Mouse (Mus musculus) liver, embryonic 14.5 days (tissue): ENCODE data around the gene Mtmr10. TPM values are rescaled to one million over a fixed set of nuclear protein-coding genes. Genes with fewer than 3 reads are reported as not detected.

Experiments used
- ATAC-seq: fragments of 200-750 bp; cut with Nextera tagmentation; 2 replicates; pipeline ENCODE4 v1.8.0; 2017; ENCODE audit warnings: moderate number of reproducible peaks, mild to moderate bottlenecking, moderate library complexity; ENCODE audit not compliant: insufficient read depth
- DNase-seq, 3 experiments: peaks; one replicate each; pipeline ENCODE4 v3.0.0-alpha.2; 2012 to 2013; ENCODE audit warnings: low read depth in 3 of 3, low spot score in 3 of 3
- H3K27ac ChIP-seq: fragments of 300-500 bp; sonication (generic); 2 replicates; pipeline ENCODE4 v1.5.1; 2014; ENCODE audit warnings: moderate library complexity, mild to moderate bottlenecking, control low read depth, inconsistent platforms
- H3K27me3 ChIP-seq: fragments of 300-500 bp; sonication (generic); 2 replicates; pipeline ENCODE4 v1.6.1; 2014; ENCODE audit warnings: mild to moderate bottlenecking, low read length, moderate library complexity; ENCODE audit not compliant: control insufficient read depth, insufficient read depth
- H3K36me3 ChIP-seq: fragments of 300-500 bp; sonication (generic); replicated peaks from 2 replicates; pipeline ENCODE4 v1.6.1; 2014; ENCODE audit warnings: low read depth; ENCODE audit not compliant: control insufficient read depth, insufficient read depth
- H3K4me1 ChIP-seq, 2 experiments: fragments of 200-500 bp in 1 of 2; fragments of 300-500 bp in 1 of 2; sonication (generic) in 1 of 2; replicated peaks; 2 replicates each; pipeline ENCODE4 v1.6.1; 2012 to 2014; ENCODE audit warnings: antibody characterized with exemption in 1 of 2, inconsistent platforms in 1 of 2, low read length in 1 of 2; ENCODE audit not compliant: control insufficient read depth in 2 of 2, insufficient read depth in 2 of 2
- H3K4me2 ChIP-seq: fragments of 300-500 bp; sonication (generic); 2 replicates; pipeline ENCODE4 v1.6.1; 2014; ENCODE audit warnings: low read depth, mild to moderate bottlenecking, control low read depth, moderate library complexity
- H3K4me3 ChIP-seq, 2 experiments: fragments of 200-500 bp in 1 of 2; fragments of 300-500 bp in 1 of 2; sonication (generic) in 1 of 2; 2 replicates each; pipeline ENCODE4 v1.5.1; 2012 to 2014; ENCODE audit warnings: low read depth in 2 of 2, low read length in 2 of 2, mild to moderate bottlenecking in 2 of 2, control low read depth in 1 of 2, inconsistent platforms in 1 of 2, moderate library complexity in 1 of 2; ENCODE audit not compliant: insufficient read depth in 1 of 2
- H3K9ac ChIP-seq: fragments of 300-500 bp; sonication (generic); replicated peaks from 2 replicates; pipeline ENCODE4 v1.6.1; 2014; ENCODE audit warnings: mild to moderate bottlenecking, control low read depth, moderate library complexity
- H3K9me3 ChIP-seq: fragments of 300-500 bp; sonication (generic); 2 replicates; pipeline ENCODE4 v1.6.1; 2016; ENCODE audit warnings: low read length, mixed read lengths; ENCODE audit not compliant: control insufficient read depth
- CTCF ChIP-seq: IDR thresholded peaks from 2 replicates; pipeline ENCODE4 v1.5.1; 2016; ENCODE audit warnings: antibody characterized with exemption, low read depth, control low read depth
- EP300 ChIP-seq: IDR thresholded peaks from 2 replicates; pipeline ENCODE4 v1.6.1; 2016; ENCODE audit warnings: antibody characterized with exemption, low read depth
- WGBS: fragments of 180-500 bp; shearing (Covaris S2); extraction: QIAGEN DNeasy Blood & Tissue Kit; methylation state at CpG from one replicate; pipeline ENCODE4 v1.1.7; 2014; ENCODE audit not compliant: insufficient replicate concordance; 5-methylcytosine and 5-hydroxymethylcytosine counted together
- polyA plus RNA-seq, 2 experiments: library from polyadenylated mRNA; depleted of rRNA in 1 of 2; stranded (reverse) in 1 of 2; unstranded in 1 of 2; fragments of >200 nt; fragmentation: Nextera tagmentation in 1 of 2; extraction: Ambion mirVana in 1 of 2; gene quantifications; 2 replicates each; pipeline versions ENCODE4 v1.2.1 to v1.2.3; 2012 to 2014

Mtmr10 gene
- polyA plus RNA-seq, 2 experiments = 1.4 to 2.4 TPM

GRCm38 (mm10) chr7:64356661-64357060, 69.2 kb downstream of the Mtmr10 start:
- DNase-seq = no peak
- H3K9me3 ChIP-seq = no peaks in the 10 kb centered on the region
- H3K27ac ChIP-seq = no peak overlapping the region
- H3K4me2 ChIP-seq = no peak overlapping the region
- TF ChIP-seq CTCF = no peak
- TF ChIP-seq EP300 = no peak
- no peaks in the 10 kb centered on the region; the same call in 1 of the 2 replicates for H3K36me3 ChIP-seq
- H3K9ac ChIP-seq = no peak overlapping the region
- H3K27me3 ChIP-seq = no peaks in the 10 kb centered on the region
- H3K4me3 ChIP-seq = no peak overlapping the region
- 75% methylated on average over 5 of the region's 5 CpGs for WGBS
- no peak for ATAC-seq
- H3K4me1 ChIP-seq = no peaks in the 10 kb centered on the region

GRCm38 (mm10) chr7:64357405-64357804, 70.0 kb downstream of the Mtmr10 start:
- H3K4me2 ChIP-seq = no peak overlapping the region
- WGBS = 87% methylated on average over 9 of the region's 9 CpGs
- no peak overlapping the region for H3K9ac ChIP-seq
- no peaks in the 10 kb centered on the region; the same call in 1 of the 2 replicates for H3K36me3 ChIP-seq
- TF ChIP-seq EP300 (no peak), CTCF (no peak)
- no peak overlapping the region for H3K4me3 ChIP-seq
- H3K9me3 ChIP-seq = no peaks in the 10 kb centered on the region
- H3K27ac ChIP-seq = no peak overlapping the region
- ATAC-seq (no peak), DNase-seq (no peak)
- no peaks in the 10 kb centered on the region for H3K4me1 ChIP-seq
- H3K27me3 ChIP-seq = no peaks in the 10 kb centered on the region

DNA sequence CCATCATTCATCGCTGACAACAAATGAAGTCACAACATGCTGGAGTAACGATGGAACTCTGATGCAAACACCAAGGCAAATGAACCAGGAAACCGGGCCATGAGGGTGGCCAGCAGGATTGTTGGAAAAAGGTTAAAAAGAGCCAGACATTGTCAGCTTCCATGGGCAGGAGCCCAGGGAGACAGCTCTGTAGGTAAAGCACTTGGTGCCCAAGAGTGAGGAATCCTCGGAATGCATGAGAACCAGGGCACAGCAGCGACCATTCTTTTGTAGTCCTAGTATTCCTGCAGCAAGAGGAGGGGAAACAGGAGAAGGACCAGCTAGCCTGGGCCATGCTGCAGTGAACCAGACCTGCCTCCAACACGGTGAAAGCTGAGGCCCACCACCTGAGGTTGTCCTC, 71.2 kb downstream of the Mtmr10 start:
- Histone ChIP-seq H3K4me3 (no peak overlapping the region), H3K27me3 (no peaks in the 10 kb centered on the region), H3K9me3 (no peaks in the 10 kb centered on the region), H3K36me3 (peaks cover 4% of the 10 kb centered on the region), H3K9ac (no peak overlapping the region), H3K4me1 (no peaks in the 10 kb centered on the region), H3K4me2 (no peak overlapping the region), H3K27ac (no peak overlapping the region)
- WGBS = 76% methylated on average over 6 of the region's 6 CpGs
- ATAC-seq = no peak
- TF ChIP-seq CTCF (no peak), EP300 (no peak)
- DNase-seq = no peak

- TF ChIP-seq EP300 (no peak), CTCF (no peak)
- WGBS = 70% methylated on average over 20 of the region's 20 CpGs
- Histone ChIP-seq H3K4me2 (no peak overlapping the region), H3K9me3 (no peaks in the 10 kb centered on the region), H3K9ac (no peak overlapping the region), H3K36me3 (peaks cover 4% of the 10 kb centered on the region), H3K4me3 (no peak overlapping the region), H3K27me3 (no peaks in the 10 kb centered on the region), H3K4me1 (no peaks in the 10 kb centered on the region), H3K27ac (no peak overlapping the region)
- DNase-seq (no peak), ATAC-seq (no peak)
These were observed 72.6 kb downstream of the Mtmr10 start for GRCm38 (mm10) chr7:64359943-64360585.

- ATAC-seq (no peak), DNase-seq (no peak)
- Histone ChIP-seq H3K27me3 (no peaks in the 10 kb centered on the region), H3K9ac (no peak overlapping the region), H3K4me1 (no peaks in the 10 kb centered on the region), H3K9me3 (no peaks in the 10 kb centered on the region), H3K4me2 (no peak overlapping the region), H3K36me3 (peaks cover 4% of the 10 kb centered on the region), H3K27ac (no peak overlapping the region), H3K4me3 (no peak overlapping the region)
- 47% methylated on average over 3 of the region's 3 CpGs for WGBS
- no peak for TF ChIP-seq EP300
- TF ChIP-seq CTCF = no peak
These were observed 73.1 kb downstream of the Mtmr10 start for GRCm38 (mm10) chr7:64360586-64360945.
